Mouse (Mus musculus) embryonic fibroblast, embryonic 13.5 days (primary cell): ENCODE data around the gene Ube2k. TPM values are rescaled to one million over a fixed set of nuclear protein-coding genes. Genes with fewer than 3 reads are reported as not detected.

Source experiments
- H3K27ac ChIP-seq: 2 replicates; pipeline ENCODE4 v1.5.1; 2012; ENCODE audit warnings: low read length, control low read depth, inconsistent platforms; ENCODE audit not compliant: insufficient read depth
- H3K4me1 ChIP-seq: 2 replicates; pipeline ENCODE4 v1.6.1; 2011; ENCODE audit warnings: low read length; ENCODE audit not compliant: control insufficient read depth, insufficient read depth
- H3K4me3 ChIP-seq: 2 replicates; pipeline ENCODE4 v1.5.1; 2011; ENCODE audit warnings: mild to moderate bottlenecking, control low read depth, low read length; ENCODE audit not compliant: insufficient read depth
- CTCF ChIP-seq: IDR thresholded peaks from 2 replicates; pipeline ENCODE4 v1.5.1; 2011; ENCODE audit warnings: mild to moderate bottlenecking, control low read depth, low read length, moderate library complexity, borderline replicate concordance; ENCODE audit not compliant: insufficient read depth
- POLR2A ChIP-seq: IDR thresholded peaks from 2 replicates; pipeline ENCODE4 v1.6.1; 2011; ENCODE audit warnings: low read depth, mild to moderate bottlenecking, control low read depth, low read length, moderate library complexity
- polyA plus RNA-seq: library from polyadenylated mRNA; stranded (reverse); fragments of >200 nt; gene quantifications from 2 replicates; pipeline ENCODE4 v1.2.4, GENCODE M21; 2011; ENCODE audit warnings: low read depth; ENCODE audit not compliant: missing spikeins, insufficient read length

The Ube2k gene
- polyA plus RNA-seq = 179 and 180 TPM in 2 replicates

- TF ChIP-seq CTCF (no peak), POLR2A (peak; percentile 91)
- H3K27ac ChIP-seq = peak within 1 kb of the TSS; percentile 91
- H3K4me3 ChIP-seq = peak within 1 kb of the TSS; percentile 99
- H3K4me1 ChIP-seq = 0 out of 2 replicates have a peak, but pooled peaks cover 2% of the 10 kb centered on the region
Observed at GRCm38 (mm10) chr5:65536751-65537419, at the start of gene Ube2k, which contains the start of gene Smim14. Gene Ube2k, plus strand, starts transcription at chr5:65537233. Gene Smim14, minus strand, starts transcription at chr5:65537184.

GRCm38 (mm10) chr5:65487381-65487780 is 49.7 kb upstream of the Ube2k start:
- Histone ChIP-seq H3K4me3 (no peak overlapping the region), H3K4me1 (no peaks in the 10 kb centered on the region; the same call in 1 of the 2 replicates), H3K27ac (no peak overlapping the region)
- no peak for TF ChIP-seq POLR2A

GRCm38 (mm10) chr5:65488725-65489124 is 48.3 kb upstream of the Ube2k start:
- Histone ChIP-seq H3K4me1 (no peaks in the 10 kb centered on the region; the same call in 1 of the 2 replicates), H3K4me3 (no peak overlapping the region), H3K27ac (no peak overlapping the region)
- no peak for TF ChIP-seq CTCF
- no peak for TF ChIP-seq POLR2A

GRCm38 (mm10) chr5:65489830-65490229 is 47.2 kb upstream of the Ube2k start:
- no peak overlapping the region for H3K4me3 ChIP-seq
- H3K27ac ChIP-seq = no peak overlapping the region
- H3K4me1 ChIP-seq = no peaks in the 10 kb centered on the region; the same call in 1 of the 2 replicates
- TF ChIP-seq POLR2A (no peak), CTCF (no peak)

DNA sequence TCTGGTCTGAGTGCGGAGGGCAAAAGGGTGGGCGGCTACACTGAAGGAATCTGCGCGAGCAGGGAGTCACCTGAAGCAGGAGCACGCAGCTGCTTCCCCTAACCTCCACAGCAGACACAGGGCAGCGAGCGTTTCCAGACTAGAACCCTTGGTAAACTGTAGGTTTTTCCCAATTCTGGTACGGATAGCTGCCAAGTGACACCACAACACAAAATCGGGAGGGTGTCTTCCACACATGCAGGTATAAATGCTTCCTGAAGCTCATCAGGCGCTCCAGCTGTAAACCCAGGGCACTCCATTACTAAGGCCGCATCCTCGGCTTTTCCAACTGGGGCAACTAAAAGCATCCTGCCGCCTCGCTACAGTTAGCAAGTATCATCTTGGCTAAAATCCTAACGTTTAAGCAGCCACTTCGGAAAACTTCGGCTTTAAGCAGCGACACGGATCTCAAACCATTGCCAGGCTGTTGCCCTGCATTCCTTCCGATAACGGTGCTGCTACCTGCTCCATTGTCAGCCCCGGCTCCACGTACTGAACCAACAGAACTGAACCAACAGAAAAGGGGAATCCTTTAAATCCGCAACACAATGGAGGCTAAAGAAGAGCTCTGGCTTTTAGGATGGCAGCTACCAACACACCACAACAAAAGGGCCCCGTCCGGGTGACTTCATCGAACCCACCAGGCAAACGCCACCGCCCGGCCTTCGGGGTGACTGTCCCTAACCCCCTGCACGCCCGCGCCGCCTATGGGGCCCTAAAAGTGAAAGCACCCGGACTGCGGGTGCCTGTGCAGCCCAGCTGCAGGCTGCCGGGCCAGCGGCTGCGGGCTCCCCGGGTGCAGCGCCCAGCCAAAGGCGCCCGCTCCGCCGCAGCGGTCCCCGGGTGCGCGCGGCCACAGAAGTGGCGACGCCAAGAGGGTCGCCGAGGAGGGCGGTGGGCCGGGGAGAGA is 45.0 kb upstream of the Ube2k start:
- Histone ChIP-seq H3K27ac (peak overlapping the region; percentile 61), H3K4me1 (no peaks in the 10 kb centered on the region; the same call in 1 of the 2 replicates), H3K4me3 (peak overlapping the region; percentile 57)
- TF ChIP-seq POLR2A = no peak
- TF ChIP-seq CTCF = no peak

DNA sequence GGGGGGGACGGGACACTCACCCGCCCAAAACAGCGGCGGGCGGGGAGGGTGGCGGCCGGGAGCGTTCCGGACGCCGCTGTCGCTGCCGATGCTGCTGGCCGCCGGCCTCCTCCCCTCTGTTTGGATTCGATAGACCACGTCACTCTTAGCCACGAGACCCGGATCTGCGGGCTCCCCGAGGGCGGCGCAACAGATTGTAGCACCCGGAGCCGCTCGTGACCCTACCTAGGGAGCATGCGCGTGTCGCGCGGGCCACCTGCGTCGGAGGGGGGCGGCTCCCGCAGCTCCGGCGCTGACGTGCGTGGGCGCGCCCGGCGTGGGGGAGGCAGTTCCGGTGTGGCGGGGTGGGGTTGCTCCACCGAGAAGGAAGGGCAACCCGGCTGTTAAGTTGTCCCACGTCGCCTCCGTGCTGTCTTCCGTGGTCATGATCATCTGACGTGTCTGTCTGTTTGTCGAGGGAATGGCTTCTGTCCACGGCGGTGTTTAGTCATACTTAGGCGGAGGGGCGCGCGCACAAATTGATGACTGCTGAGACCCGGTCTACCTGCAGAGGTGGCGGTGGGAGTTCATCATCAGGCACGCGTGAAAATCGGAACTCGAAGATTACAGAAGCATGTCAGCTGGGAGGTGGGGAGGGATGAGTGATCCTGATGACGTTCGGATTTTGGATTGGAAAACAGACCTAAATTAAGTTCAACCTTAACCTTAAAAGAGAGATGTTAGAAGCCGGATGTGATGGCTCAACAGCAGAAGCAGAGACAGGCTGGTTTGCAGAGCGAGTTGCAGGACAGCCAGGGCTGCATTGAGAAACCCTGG is 44.1 kb upstream of the Ube2k start, which contains the start of gene Gm43552:
Gm43552 (minus strand) TSS at position 118 of the 816 bp plus-strand sequence.
- Histone ChIP-seq H3K27ac (peak within 1 kb of the TSS; percentile 80), H3K4me1 (no peaks in the 10 kb centered on the region; the same call in 1 of the 2 replicates), H3K4me3 (peak within 1 kb of the TSS; percentile 57)
- TF ChIP-seq POLR2A (peak; percentile 78), CTCF (no peak)

GRCm38 (mm10) chr5:65500231-65500630 is 36.8 kb upstream of the Ube2k start:
- TF ChIP-seq POLR2A (no peak), CTCF (no peak)
- Histone ChIP-seq H3K4me1 (no peaks in the 10 kb centered on the region), H3K27ac (no peak overlapping the region), H3K4me3 (no peak overlapping the region)

DNA sequence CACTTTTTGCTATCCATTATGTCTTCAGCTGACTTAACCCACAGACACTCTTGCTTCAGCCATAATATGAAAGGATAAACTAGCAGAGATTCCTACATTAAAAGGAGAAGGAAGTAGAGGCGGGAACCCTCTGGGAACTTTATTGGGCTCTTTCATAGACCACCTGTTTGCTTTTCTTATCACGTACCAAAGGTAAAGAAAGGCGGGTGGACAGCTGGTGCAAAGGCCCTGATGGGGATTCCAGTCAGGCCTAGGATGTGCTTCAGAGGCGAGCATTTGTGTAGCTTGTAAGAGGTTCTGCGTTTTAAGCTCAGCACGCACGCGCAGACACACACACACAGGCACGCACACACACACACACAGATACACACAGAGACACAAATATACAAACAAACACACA is 35.6 kb upstream of the Ube2k start:
- H3K4me3 ChIP-seq = no peak overlapping the region
- TF ChIP-seq POLR2A = no peak
- no peak for TF ChIP-seq CTCF
- no peaks in the 10 kb centered on the region for H3K4me1 ChIP-seq
- H3K27ac ChIP-seq = no peak overlapping the region

GRCm38 (mm10) chr5:65505786-65506185 is 31.2 kb upstream of the Ube2k start:
- H3K4me3 ChIP-seq = no peak overlapping the region
- H3K27ac ChIP-seq = no peak overlapping the region
- no peaks in the 10 kb centered on the region for H3K4me1 ChIP-seq
- TF ChIP-seq CTCF (no peak), POLR2A (no peak)
